Mouse (Mus musculus): ENCODE data around the gene Theg. TPM values are rescaled to one million over a fixed set of nuclear protein-coding genes. Genes with fewer than 3 reads are reported as not detected.

Theg gene
- polyA plus RNA-seq, 1 experiment from 2014 or later = not detected

- Histone ChIP-seq H3K27me3 (replicated peaks; ENCODE audit: control insufficient read depth, insufficient read depth, low read length) (no peaks in the 10 kb centered on the region), H3K4me1 (replicated peaks; ENCODE audit: control insufficient read depth, insufficient read depth, low read length) (peaks cover 3% of the 10 kb centered on the region; the same call in 1 of the 2 replicates), H3K27ac (ENCODE audit: low read depth, low read length) (no peak overlapping the region), H3K4me3 (ENCODE audit: low read depth, low read length) (no peak overlapping the region), H3K9ac (ENCODE audit: low read depth, low read length) (no peak overlapping the region), H3K9me3 (ENCODE audit: control insufficient read depth, low read length) (no peaks in the 10 kb centered on the region), H3K36me3 (ENCODE audit: control insufficient read depth, insufficient read depth, low read length) (no peaks in the 10 kb centered on the region), H3K4me2 (no peak overlapping the region)
- DNase-seq (ENCODE audit: low spot score) (peak; percentile 22), ATAC-seq (replicated peaks; ENCODE audit: low FRiP score) (no peak)
- WGBS = 89% methylated on average over 5 of the region's 5 CpGs
Observed at GRCm38 (mm10) chr10:79557496-79557895, 29.6 kb downstream of the Theg start.

GRCm38 (mm10) chr10:79556951-79557350 is 30.2 kb downstream of the Theg start:
- Histone ChIP-seq H3K4me2 (no peak overlapping the region), H3K27ac (ENCODE audit: low read depth, low read length) (no peak overlapping the region), H3K4me3 (ENCODE audit: low read depth, low read length) (no peak overlapping the region), H3K36me3 (ENCODE audit: control insufficient read depth, insufficient read depth, low read length) (no peaks in the 10 kb centered on the region), H3K9ac (ENCODE audit: low read depth, low read length) (no peak overlapping the region), H3K4me1 (replicated peaks; ENCODE audit: control insufficient read depth, insufficient read depth, low read length) (peaks cover 3% of the 10 kb centered on the region; the same call in 1 of the 2 replicates), H3K27me3 (replicated peaks; ENCODE audit: control insufficient read depth, insufficient read depth, low read length) (no peaks in the 10 kb centered on the region), H3K9me3 (ENCODE audit: control insufficient read depth, low read length) (no peaks in the 10 kb centered on the region)
- DNase-seq (ENCODE audit: low spot score) (peak; percentile 28), ATAC-seq (replicated peaks; ENCODE audit: low FRiP score) (no peak)
- 81% methylated on average over 5 of the region's 5 CpGs for WGBS

GRCm38 (mm10) chr10:79555238-79555724 is 31.9 kb downstream of the Theg start:
- Histone ChIP-seq H3K27me3 (replicated peaks; ENCODE audit: control insufficient read depth, insufficient read depth, low read length) (no peaks in the 10 kb centered on the region), H3K4me2 (peak overlapping the region; percentile 92), H3K4me3 (ENCODE audit: low read depth, low read length) (peak overlapping the region; percentile 92), H3K4me1 (replicated peaks; ENCODE audit: control insufficient read depth, insufficient read depth, low read length) (peaks cover 3% of the 10 kb centered on the region; the same call in 1 of the 2 replicates), H3K9ac (ENCODE audit: low read depth, low read length) (peak overlapping the region; percentile 90; the same call in 1 of the 2 replicates), H3K9me3 (ENCODE audit: control insufficient read depth, low read length) (no peaks in the 10 kb centered on the region), H3K27ac (ENCODE audit: low read depth, low read length) (no peak overlapping the region), H3K36me3 (ENCODE audit: control insufficient read depth, insufficient read depth, low read length) (no peaks in the 10 kb centered on the region)
- peak; percentile 32 for DNase-seq (ENCODE audit: low spot score)
- 0 out of 2 replicates have a peak, but pooled peaks have one; percentile 4 for ATAC-seq (replicated peaks; ENCODE audit: low FRiP score)
- 23% methylated on average over 7 of the region's 7 CpGs for WGBS

- H3K4me1 ChIP-seq (replicated peaks; ENCODE audit: control insufficient read depth, insufficient read depth, low read length) = peaks cover 3% of the 10 kb centered on the region; the same call in 1 of the 2 replicates
- DNase-seq (ENCODE audit: low spot score) (peak; percentile 80), ATAC-seq (replicated peaks; ENCODE audit: low FRiP score) (peak; percentile 79)
- peak within 1 kb of the TSS; percentile 92 for H3K4me2 ChIP-seq
- H3K36me3 ChIP-seq (ENCODE audit: control insufficient read depth, insufficient read depth, low read length) = 0 out of 2 replicates have a peak, but pooled peaks cover 2% of the 10 kb centered on the region
- peak within 1 kb of the TSS; percentile 62 for H3K27ac ChIP-seq (ENCODE audit: low read depth, low read length)
- H3K9me3 ChIP-seq (ENCODE audit: control insufficient read depth, low read length) = no peaks in the 10 kb centered on the region
- peak within 1 kb of the TSS; percentile 90 for H3K9ac ChIP-seq (ENCODE audit: low read depth, low read length)
- peak within 1 kb of the TSS; percentile 92 for H3K4me3 ChIP-seq (ENCODE audit: low read depth, low read length)
- H3K27me3 ChIP-seq (replicated peaks; ENCODE audit: control insufficient read depth, insufficient read depth, low read length) = no peaks in the 10 kb centered on the region
- under 1% methylated on average over 100 of the region's 108 CpGs for WGBS
Observed at GRCm38 (mm10) chr10:79554330-79555237, 32.5 kb downstream of the Theg start, which contains the start of gene Mier2. Gene Mier2, minus strand, starts transcription at chr10:79555199.

- Histone ChIP-seq H3K4me3 (ENCODE audit: low read depth, low read length) (peak overlapping the region; percentile 92), H3K27me3 (replicated peaks; ENCODE audit: control insufficient read depth, insufficient read depth, low read length) (no peaks in the 10 kb centered on the region), H3K27ac (ENCODE audit: low read depth, low read length) (no peak overlapping the region), H3K9ac (ENCODE audit: low read depth, low read length) (peak overlapping the region; percentile 90; the same call in 1 of the 2 replicates), H3K4me1 (replicated peaks; ENCODE audit: control insufficient read depth, insufficient read depth, low read length) (peaks cover 3% of the 10 kb centered on the region; the same call in 1 of the 2 replicates), H3K4me2 (peak overlapping the region; percentile 92), H3K9me3 (ENCODE audit: control insufficient read depth, low read length) (no peaks in the 10 kb centered on the region), H3K36me3 (ENCODE audit: control insufficient read depth, insufficient read depth, low read length) (peaks cover 10% of the 10 kb centered on the region; the same call in 1 of the 2 replicates)
- 45% methylated on average over 10 of the region's 10 CpGs for WGBS
- ATAC-seq (replicated peaks; ENCODE audit: low FRiP score) = no peak
- peak; percentile 33 for DNase-seq (ENCODE audit: low spot score)
Observed at GRCm38 (mm10) chr10:79553691-79554090, 33.4 kb downstream of the Theg start.

GRCm38 (mm10) chr10:79553176-79553575 is 34.0 kb downstream of the Theg start:
- H3K9me3 ChIP-seq (ENCODE audit: control insufficient read depth, low read length) = no peaks in the 10 kb centered on the region
- no peaks in the 10 kb centered on the region for H3K27me3 ChIP-seq (replicated peaks; ENCODE audit: control insufficient read depth, insufficient read depth, low read length)
- DNase-seq (ENCODE audit: low spot score) (no peak), ATAC-seq (replicated peaks; ENCODE audit: low FRiP score) (no peak)
- H3K4me2 ChIP-seq = peak overlapping the region; percentile 92; the same call in 1 of the 2 replicates
- no peak overlapping the region for H3K27ac ChIP-seq (ENCODE audit: low read depth, low read length)
- H3K36me3 ChIP-seq (ENCODE audit: control insufficient read depth, insufficient read depth, low read length) = peaks cover 14% of the 10 kb centered on the region; the same call in 1 of the 2 replicates
- 90% methylated on average over 6 of the region's 6 CpGs for WGBS
- peaks cover 3% of the 10 kb centered on the region; the same call in 1 of the 2 replicates for H3K4me1 ChIP-seq (replicated peaks; ENCODE audit: control insufficient read depth, insufficient read depth, low read length)
- peak overlapping the region; percentile 92; the same call in 1 of the 2 replicates for H3K4me3 ChIP-seq (ENCODE audit: low read depth, low read length)
- peak overlapping the region; percentile 90; the same call in 1 of the 2 replicates for H3K9ac ChIP-seq (ENCODE audit: low read depth, low read length)

GRCm38 (mm10) chr10:79552531-79552930 is 34.6 kb downstream of the Theg start:
- no peaks in the 10 kb centered on the region for H3K27me3 ChIP-seq (replicated peaks; ENCODE audit: control insufficient read depth, insufficient read depth, low read length)
- ATAC-seq (replicated peaks; ENCODE audit: low FRiP score) (no peak), DNase-seq (ENCODE audit: low spot score) (peak; percentile 27)
- H3K27ac ChIP-seq (ENCODE audit: low read depth, low read length) = no peak overlapping the region
- WGBS = 81% methylated on average over 8 of the region's 8 CpGs
- H3K9me3 ChIP-seq (ENCODE audit: control insufficient read depth, low read length) = no peaks in the 10 kb centered on the region
- peaks cover 14% of the 10 kb centered on the region for H3K36me3 ChIP-seq (ENCODE audit: control insufficient read depth, insufficient read depth, low read length)
- H3K4me2 ChIP-seq = no peak overlapping the region
- peaks cover 3% of the 10 kb centered on the region; the same call in 1 of the 2 replicates for H3K4me1 ChIP-seq (replicated peaks; ENCODE audit: control insufficient read depth, insufficient read depth, low read length)
- no peak overlapping the region for H3K4me3 ChIP-seq (ENCODE audit: low read depth, low read length)
- H3K9ac ChIP-seq (ENCODE audit: low read depth, low read length) = no peak overlapping the region

GRCm38 (mm10) chr10:79550366-79550765 is 36.8 kb downstream of the Theg start:
- no peak for ATAC-seq (replicated peaks; ENCODE audit: low FRiP score)
- Histone ChIP-seq H3K27ac (ENCODE audit: low read depth, low read length) (no peak overlapping the region), H3K9me3 (ENCODE audit: control insufficient read depth, low read length) (no peaks in the 10 kb centered on the region), H3K36me3 (ENCODE audit: control insufficient read depth, insufficient read depth, low read length) (peaks cover 18% of the 10 kb centered on the region), H3K4me1 (replicated peaks; ENCODE audit: control insufficient read depth, insufficient read depth, low read length) (peaks cover 3% of the 10 kb centered on the region; the same call in 1 of the 2 replicates), H3K4me2 (no peak overlapping the region), H3K27me3 (replicated peaks; ENCODE audit: control insufficient read depth, insufficient read depth, low read length) (no peaks in the 10 kb centered on the region), H3K9ac (ENCODE audit: low read depth, low read length) (no peak overlapping the region), H3K4me3 (ENCODE audit: low read depth, low read length) (no peak overlapping the region)
- WGBS = 78% methylated on average over 9 of the region's 9 CpGs
- DNase-seq (ENCODE audit: low spot score) = peak; percentile 25
